28 mouse cellular contexts compared by ENCODE assay signal in genomic region chr6:6046729-6047424, GRCm38 (mm10).
DNase-seq lines count a peak whose midpoint lies in the region; ATAC-seq lines count a peak whose summit lies in the region.
"Had no signal": no experiment of that assay in that cellular context is flagged by ENCODE, and none has a peak within 500 bp of the region (broad histone marks: within the 10 kb centered on the region; RNA-seq: fewer than 3 reads in every experiment).

No protein-coding gene starts in this region.

- peaks cover 4% of the 10 kb centered on the region; the same call in 1 of the 2 replicates for H3K4me1 ChIP-seq in liver, embryonic 11.5 days (replicated peaks; ENCODE audit: control insufficient read depth, insufficient read depth, low read length)
- H3K4me1 ChIP-seq in liver, embryonic 12.5 days, result peaks cover 6% of the 10 kb centered on the region; the same call in 1 of the 2 replicates
- H3K4me1 ChIP-seq: forebrain, embryonic 15.5 days; hindbrain, embryonic 13.5 days; stomach, embryonic 15.5 days had no signal

- DNase-seq in liver, embryonic 11.5 days (ENCODE audit: low spot score), result no peak
- DNase-seq in urinary bladder, postnatal 14 days (ENCODE audit: low spot score), result no peak
- DNase-seq in frontal cortex, adult 2 months (ENCODE audit: extremely low spot score in 1 of 2, low spot score in 1 of 2), result no peak
- no peak for DNase-seq in frontal cortex, postnatal 14 days (ENCODE audit: low spot score in 2 of 2)
- DNase-seq: adrenal gland, postnatal 36 days; cerebellum, adult 2 months; cerebellum, postnatal 14 days; kidney, adult 8-10 months; layer of hippocampus, postnatal 36 days; lung, postnatal 36 days; right cerebral cortex, postnatal 25 days; thymus, adult 18-20 months; thymus, postnatal 25 days had no signal

- H3K36me3 ChIP-seq in liver, embryonic 11.5 days (ENCODE audit: control insufficient read depth, insufficient read depth, low read length), result no peaks in the 10 kb centered on the region; the same call in 1 of the 2 replicates
- H3K36me3 ChIP-seq in liver, embryonic 12.5 days, result peaks cover 7% of the 10 kb centered on the region; the same call in 1 of the 2 replicates
- H3K36me3 ChIP-seq: embryonic facial prominence, embryonic 13.5 days; forebrain, embryonic 15.5 days; hindbrain, embryonic 13.5 days; stomach, embryonic 15.5 days had no signal

- 56% methylated on average over 12 of the region's 12 CpGs for WGBS in liver, embryonic 11.5 days
- WGBS in liver, embryonic 12.5 days (ENCODE audit: insufficient replicate concordance), result 48% methylated on average over 12 of the region's 12 CpGs

- no peaks in the 10 kb centered on the region for H3K27me3 ChIP-seq in liver, embryonic 11.5 days (replicated peaks; ENCODE audit: control insufficient read depth, insufficient read depth, low read length)
- no peaks in the 10 kb centered on the region for H3K27me3 ChIP-seq in liver, embryonic 12.5 days (replicated peaks)
- H3K27me3 ChIP-seq: forebrain, embryonic 15.5 days; heart, embryonic 15.5 days; hindbrain, embryonic 13.5 days; stomach, embryonic 15.5 days had no signal

- H3K9me3 ChIP-seq in liver, embryonic 11.5 days (ENCODE audit: control insufficient read depth, low read length), result no peaks in the 10 kb centered on the region
- no peaks in the 10 kb centered on the region for H3K9me3 ChIP-seq in liver, embryonic 12.5 days (replicated peaks)
- H3K9me3 ChIP-seq: embryonic facial prominence, embryonic 13.5 days; forebrain, embryonic 10.5 days; forebrain, embryonic 15.5 days; heart, embryonic 10.5 days; heart, embryonic 15.5 days; hindbrain, embryonic 13.5 days; stomach, embryonic 15.5 days had no signal

- ATAC-seq in liver, embryonic 11.5 days (replicated peaks; ENCODE audit: low FRiP score), result 0 out of 2 replicates have a peak, but pooled peaks have one; percentile 43
- no peak for ATAC-seq in liver, embryonic 12.5 days
- ATAC-seq in hematopoietic stem cell, adult 5-6 weeks (replicated peaks in 1 of 2; ENCODE audit: insufficient read depth in 1 of 2, low FRiP score in 2 of 2, low TSS enrichment in 1 of 2, low read depth in 1 of 2, poor library complexity in 2 of 2, severe bottlenecking in 2 of 2), result peak; percentile 54 to 66
- ATAC-seq in megakaryocyte, adult 5-6 weeks (ENCODE audit: poor library complexity, severe bottlenecking), result 0 out of 2 replicates have a peak, but pooled peaks have one; percentile 51
- ATAC-seq: CD4-positive, CD25-positive, alpha-beta regulatory T cell, adult 4 months; forebrain, embryonic 15.5 days; intestine, embryonic 16.5 days; midbrain, embryonic 16.5 days had no signal

- H3K27ac ChIP-seq in liver, embryonic 11.5 days (ENCODE audit: low read depth, low read length), result no peak overlapping the region
- no peak overlapping the region for H3K27ac ChIP-seq in liver, embryonic 12.5 days
- H3K27ac ChIP-seq: embryonic facial prominence, embryonic 13.5 days; forebrain, embryonic 10.5 days; forebrain, embryonic 15.5 days; heart, embryonic 10.5 days; heart, embryonic 15.5 days; hindbrain, embryonic 13.5 days; kidney, postnatal 0 days; liver, embryonic 14.5 days; stomach, embryonic 15.5 days had no signal

- no peak overlapping the region for H3K4me3 ChIP-seq in liver, embryonic 11.5 days (ENCODE audit: low read depth, low read length)
- no peak overlapping the region for H3K4me3 ChIP-seq in liver, embryonic 12.5 days
- H3K4me3 ChIP-seq: embryonic facial prominence, embryonic 13.5 days; forebrain, embryonic 10.5 days; forebrain, embryonic 15.5 days; heart, embryonic 10.5 days; heart, embryonic 15.5 days; hindbrain, embryonic 13.5 days; stomach, embryonic 15.5 days had no signal

- H3K4me2 ChIP-seq in liver, embryonic 11.5 days, result no peak overlapping the region
- no peak overlapping the region for H3K4me2 ChIP-seq in liver, embryonic 12.5 days
- H3K4me2 ChIP-seq: embryonic facial prominence, embryonic 13.5 days; forebrain, embryonic 15.5 days; heart, embryonic 15.5 days; hindbrain, embryonic 13.5 days; stomach, embryonic 15.5 days had no signal

- no peak overlapping the region for H3K9ac ChIP-seq in liver, embryonic 11.5 days (ENCODE audit: low read depth, low read length)
- H3K9ac ChIP-seq in liver, embryonic 12.5 days, result no peak overlapping the region
- H3K9ac ChIP-seq: embryonic facial prominence, embryonic 13.5 days; forebrain, embryonic 15.5 days; heart, embryonic 15.5 days; hindbrain, embryonic 13.5 days; liver, embryonic 14.5 days; stomach, embryonic 15.5 days had no signal
